Mouse (Mus musculus) E14TG2a.4 (cell line): ENCODE results near the gene Comt.

Source experiments
- CTCF ChIP-seq: conservative IDR thresholded peaks from 2 replicates; pipeline ENCODE4 v1.5.1; 2014; ENCODE audit warnings: low read length
- POU5F1 ChIP-seq: IDR thresholded peaks from 2 replicates; pipeline ENCODE4 v1.6.1; 2014; ENCODE audit warnings: low read length, borderline replicate concordance

- no peak for TF ChIP-seq CTCF
- no peak for TF ChIP-seq POU5F1
Measured at GRCm38 (mm10) chr16:18379338-18380001, 47.2 kb downstream of the Comt start.
